Mouse (Mus musculus) neural tube, embryonic 12.5 days (tissue): Measurements from ENCODE around the gene Olfr1196. TPM values are rescaled to one million over a fixed set of nuclear protein-coding genes. Genes with fewer than 3 reads are reported as not detected.
"Not testable (repeated sequence)": the region's sequence is repeated elsewhere in the genome, so short reads cannot be mapped to it uniquely, and the experiment has no call there.

Experiments used
- ATAC-seq: fragments of 200-750 bp; cut with Nextera tagmentation; 2 replicates; pipeline ENCODE4 v1.8.0; 2017; ENCODE audit warnings: low read depth, mild to moderate bottlenecking, moderate TSS enrichment, moderate library complexity; ENCODE audit not compliant: low FRiP score
- H3K27ac ChIP-seq: fragments of 300-500 bp; sonication (generic); 2 replicates; pipeline ENCODE4 v1.5.1; 2016
- H3K27me3 ChIP-seq: fragments of 300-500 bp; sonication (generic); replicated peaks from 2 replicates; pipeline ENCODE4 v1.6.1; 2016; ENCODE audit warnings: mild to moderate bottlenecking
- H3K36me3 ChIP-seq: fragments of 300-500 bp; sonication (generic); 2 replicates; pipeline ENCODE4 v1.6.1; 2016; ENCODE audit warnings: mild to moderate bottlenecking
- H3K4me1 ChIP-seq: fragments of 300-500 bp; sonication (generic); 2 replicates; pipeline ENCODE4 v1.6.1; 2016
- H3K4me2 ChIP-seq: fragments of 300-500 bp; sonication (generic); replicated peaks from 2 replicates; pipeline ENCODE4 v1.6.1; 2016; ENCODE audit warnings: mild to moderate bottlenecking
- H3K4me3 ChIP-seq: fragments of 300-500 bp; sonication (generic); 2 replicates; pipeline ENCODE4 v1.5.1; 2016
- H3K9ac ChIP-seq: fragments of 300-500 bp; sonication (generic); 2 replicates; pipeline ENCODE4 v1.6.1; 2016; ENCODE audit warnings: mild to moderate bottlenecking
- H3K9me3 ChIP-seq: fragments of 300-500 bp; sonication (generic); 2 replicates; pipeline ENCODE4 v1.6.1; 2016; ENCODE audit warnings: mild to moderate bottlenecking
- WGBS: fragments of 180-500 bp; shearing (Covaris S2); methylation state at CpG from one replicate; pipeline ENCODE4 v1.1.7; 2016; 5-methylcytosine and 5-hydroxymethylcytosine counted together
- polyA plus RNA-seq: library from polyadenylated mRNA; unstranded; fragments of >200 nt; fragmentation: Nextera tagmentation; extraction: Ambion mirVana; gene quantifications from 2 replicates; pipeline ENCODE4 v1.2.1, GENCODE M21; 2016

Gene Olfr1196
- not detected in 2 replicates for polyA plus RNA-seq

DNA sequence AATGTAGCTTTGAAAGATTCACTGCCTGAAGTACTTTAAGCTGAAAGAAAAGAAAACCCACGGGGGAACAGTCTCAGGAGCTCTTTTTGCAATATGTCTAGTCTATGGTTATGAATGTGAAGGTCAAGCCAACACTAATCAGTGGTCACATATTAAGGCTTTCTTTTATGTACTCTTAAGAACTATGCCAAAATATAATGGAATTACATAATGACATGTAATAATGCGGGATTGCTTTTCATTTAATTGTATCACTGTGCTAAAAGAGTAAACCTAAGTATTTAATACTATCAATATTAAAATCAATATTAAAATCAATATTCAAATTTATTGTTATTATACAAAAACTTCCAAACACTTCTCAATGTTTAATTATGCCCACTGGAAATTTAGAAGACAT is at the start of gene Olfr1196:
Gene Olfr1196 (minus strand): TSS at position 101 of the 400 bp plus-strand sequence.
- no peak within 1 kb of the TSS for H3K27ac ChIP-seq
- H3K4me1 ChIP-seq: no peaks in the 10 kb centered on the region

DNA sequence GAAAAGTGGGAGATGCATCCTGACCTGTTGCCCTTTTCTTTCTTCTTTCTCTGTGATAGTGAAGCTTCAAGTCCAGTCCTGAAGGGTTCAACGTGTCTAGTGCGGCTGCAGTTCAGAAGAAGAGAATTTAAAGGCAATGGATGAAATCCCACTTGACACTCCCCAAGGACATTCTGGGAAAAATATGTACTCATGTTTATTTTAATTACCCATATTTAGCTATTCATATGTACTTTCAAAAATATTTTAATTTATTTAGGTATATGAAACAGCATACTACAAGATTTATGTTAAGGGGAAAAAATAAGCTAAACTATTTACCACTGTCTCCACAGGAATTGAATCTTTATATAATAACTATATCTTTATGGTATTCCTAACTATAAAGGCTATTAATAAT is 46.9 kb upstream of the Olfr1196 start, which contains the start of gene Olfr1198:
Gene Olfr1198 (minus strand): TSS at position 101 of the 400 bp plus-strand sequence.
- no peak for ATAC-seq
- WGBS: 95% methylated on average over 2 of the region's 2 CpGs
- Histone ChIP-seq H3K9ac (no peak within 1 kb of the TSS), H3K36me3 (no peaks in the 10 kb centered on the region), H3K27me3 (no peaks in the 10 kb centered on the region), H3K4me1 (no peaks in the 10 kb centered on the region), H3K9me3 (no peaks in the 10 kb centered on the region), H3K27ac (no peak within 1 kb of the TSS), H3K4me3 (no peak within 1 kb of the TSS), H3K4me2 (no peak within 1 kb of the TSS)

More for the DNA sequence above, at the start of gene Olfr1196:
- no peaks in the 10 kb centered on the region for H3K36me3 ChIP-seq
- H3K4me3 ChIP-seq: no peak within 1 kb of the TSS
- H3K27me3 ChIP-seq: no peaks in the 10 kb centered on the region
- ATAC-seq: no peak
- no peaks in the 10 kb centered on the region for H3K9me3 ChIP-seq
- no peak within 1 kb of the TSS for H3K9ac ChIP-seq
- WGBS: 86% methylated on average over 2 of the region's 2 CpGs
- H3K4me2 ChIP-seq: no peak within 1 kb of the TSS

DNA sequence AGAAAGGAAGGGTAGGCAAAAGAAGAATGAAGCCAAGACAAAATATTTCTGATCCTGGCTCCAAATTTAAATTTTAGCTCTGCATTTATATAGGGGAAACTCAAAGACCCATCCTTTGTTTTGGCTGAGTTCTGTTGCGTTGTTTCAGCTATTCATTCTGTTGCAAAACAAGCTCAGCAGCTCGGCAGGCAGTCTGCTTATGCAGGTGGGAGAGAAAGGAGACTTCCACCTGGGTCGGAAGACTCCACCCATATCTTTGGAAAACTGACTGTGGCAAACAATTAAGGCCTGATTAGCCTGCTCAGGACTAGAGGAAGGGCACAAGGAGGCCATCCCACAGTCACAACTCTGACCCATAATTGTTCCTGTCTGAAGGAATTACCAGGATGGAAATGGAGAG is 39.0 kb upstream of the Olfr1196 start:
- WGBS: 77% methylated on average over 3 of the region's 3 CpGs
- Histone ChIP-seq H3K4me1 (no peaks in the 10 kb centered on the region), H3K9me3 (no peaks in the 10 kb centered on the region), H3K27me3 (no peaks in the 10 kb centered on the region), H3K4me2 (no peak overlapping the region), H3K4me3 (no peak overlapping the region), H3K27ac (no peak overlapping the region), H3K9ac (no peak overlapping the region), H3K36me3 (no peaks in the 10 kb centered on the region)
- no peak for ATAC-seq

DNA sequence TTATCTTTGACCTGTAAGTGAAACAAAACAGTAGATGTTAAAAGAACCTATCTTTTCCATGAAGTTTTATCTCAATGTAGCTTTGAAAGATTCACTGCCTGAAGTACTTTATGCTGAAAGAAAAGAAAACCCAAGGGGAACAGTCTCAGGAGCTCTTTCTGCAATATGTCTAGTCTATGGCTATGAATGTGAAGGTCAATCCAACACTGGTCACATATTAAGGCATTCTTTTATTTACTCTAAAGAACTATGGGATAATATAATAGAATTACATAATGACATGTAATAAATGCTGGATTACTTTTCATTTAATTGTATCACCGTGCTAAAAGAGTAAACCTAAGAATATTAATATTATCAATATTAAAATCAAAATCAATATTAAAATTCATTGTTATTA is 27.9 kb upstream of the Olfr1196 start, which contains the start of gene Olfr1197:
Gene Olfr1197 (minus strand): TSS at position 101 of the 400 bp plus-strand sequence.
- Histone ChIP-seq H3K9me3 (no peaks in the 10 kb centered on the region), H3K4me3 (no peak within 1 kb of the TSS), H3K27me3 (no peaks in the 10 kb centered on the region), H3K9ac (no peak within 1 kb of the TSS), H3K4me1 (no peaks in the 10 kb centered on the region), H3K36me3 (no peaks in the 10 kb centered on the region), H3K4me2 (no peak within 1 kb of the TSS), H3K27ac (no peak within 1 kb of the TSS)
- no peak for ATAC-seq
- WGBS: 86% methylated on average over 1 of the region's 1 CpGs

DNA sequence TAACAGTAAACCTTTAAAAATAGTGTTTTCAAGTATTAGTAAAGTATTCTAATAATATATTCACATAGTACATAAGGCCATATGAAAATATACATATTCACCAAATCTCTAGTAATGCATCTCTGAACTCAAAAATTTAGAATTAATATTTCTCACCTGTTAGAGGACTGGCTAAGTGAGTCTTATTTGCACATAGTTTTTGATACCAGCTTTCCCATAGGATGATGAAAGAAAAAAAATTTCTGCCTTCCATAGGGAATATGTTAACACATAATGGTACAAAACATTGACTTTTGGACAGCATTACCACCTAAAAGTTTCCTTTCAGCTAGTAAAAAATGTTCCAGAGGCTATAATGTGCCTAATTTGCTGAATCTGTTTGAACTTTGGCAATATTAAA is 15.3 kb downstream of the Olfr1196 start, which contains the start of gene Olfr1195:
Gene Olfr1195 (minus strand): TSS at position 101 of the 400 bp plus-strand sequence.
- Histone ChIP-seq H3K4me2 (no peak within 1 kb of the TSS), H3K27me3 (no peaks in the 10 kb centered on the region), H3K4me1 (no peaks in the 10 kb centered on the region), H3K4me3 (no peak within 1 kb of the TSS), H3K27ac (no peak within 1 kb of the TSS), H3K9ac (no peak within 1 kb of the TSS), H3K9me3 (no peaks in the 10 kb centered on the region), H3K36me3 (no peaks in the 10 kb centered on the region)
- ATAC-seq: no peak

DNA sequence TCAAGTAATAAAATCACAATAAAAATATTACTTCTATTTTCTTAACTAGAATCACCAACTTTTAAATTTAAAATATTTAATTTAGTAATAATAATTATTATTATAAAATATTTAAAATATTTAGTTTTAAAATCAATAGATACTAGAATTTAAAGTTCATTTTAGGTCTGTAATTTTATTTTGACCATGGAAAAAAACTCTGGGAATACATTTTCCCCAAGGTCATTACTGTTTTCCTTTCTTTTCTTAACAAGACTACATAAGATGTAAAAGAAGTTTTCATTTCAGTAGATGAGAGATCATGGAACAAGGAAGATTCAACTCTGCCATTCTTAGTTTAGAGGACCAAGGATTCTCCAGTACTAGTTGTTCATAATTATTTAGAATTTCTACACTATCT is 29.1 kb downstream of the Olfr1196 start, which contains the start of gene Olfr1193:
Gene Olfr1193 (plus strand): TSS at position 301 of the 400 bp plus-strand sequence.
- not testable (repeated sequence) for H3K4me1 ChIP-seq, H3K36me3 ChIP-seq, H3K27me3 ChIP-seq, H3K4me2 ChIP-seq, H3K9me3 ChIP-seq, ATAC-seq, H3K4me3 ChIP-seq, H3K27ac ChIP-seq, H3K9ac ChIP-seq

DNA sequence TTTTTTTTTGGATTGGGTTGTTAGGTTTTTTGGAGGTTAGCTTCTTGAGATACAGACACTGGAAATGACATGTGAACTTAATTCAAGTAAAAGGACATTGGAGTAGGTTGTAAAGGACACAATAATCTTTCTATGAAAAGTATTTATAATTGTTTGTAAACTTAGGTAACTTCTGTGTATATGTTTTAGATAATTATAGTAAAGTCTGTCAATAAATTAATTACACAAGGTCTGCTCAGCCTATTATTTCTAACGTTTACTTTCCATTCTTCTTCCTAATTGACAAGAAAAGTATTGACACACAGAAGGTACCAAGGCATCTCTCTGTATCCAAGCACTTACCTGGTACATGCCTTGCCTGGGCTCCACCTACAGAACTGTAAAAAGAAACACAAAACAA is 56.2 kb downstream of the Olfr1196 start, which contains the start of gene Olfr1192-ps1:
Gene Olfr1192-ps1 (plus strand): TSS at position 301 of the 400 bp plus-strand sequence.
- no peak for ATAC-seq
- H3K36me3 ChIP-seq: no peaks in the 10 kb centered on the region
- H3K27me3 ChIP-seq: no peaks in the 10 kb centered on the region
- no peak within 1 kb of the TSS for H3K9ac ChIP-seq
- no peaks in the 10 kb centered on the region for H3K9me3 ChIP-seq
- H3K4me2 ChIP-seq: no peak within 1 kb of the TSS
- H3K27ac ChIP-seq: no peak within 1 kb of the TSS
- H3K4me3 ChIP-seq: no peak within 1 kb of the TSS
- WGBS: 53% methylated on average over 1 of the region's 1 CpGs
- H3K4me1 ChIP-seq: no peaks in the 10 kb centered on the region

Other genes with a start within 250 kb of the Olfr1196 start
- gene Olfr1183, start 249.7 kb downstream of the Olfr1196 start, polyA plus RNA-seq: not detected in 2 replicates
- gene Olfr1184, start 221.0 kb downstream of the Olfr1196 start, polyA plus RNA-seq: not detected in 2 replicates
- gene Olfr1185-ps1, start 211.3 kb downstream of the Olfr1196 start, polyA plus RNA-seq: not detected in 2 replicates
- gene Olfr1186, start 186.0 kb downstream of the Olfr1196 start, polyA plus RNA-seq: not detected in 2 replicates
- gene Olfr1188, start 147.7 kb downstream of the Olfr1196 start, polyA plus RNA-seq: not detected in 2 replicates
- gene Olfr1189, start 118.1 kb downstream of the Olfr1196 start, polyA plus RNA-seq: not detected in 2 replicates
- gene Olfr1191-ps1, start 64.1 kb downstream of the Olfr1196 start, polyA plus RNA-seq: not detected in 2 replicates
- gene Olfr1192-ps1, start 56.1 kb downstream of the Olfr1196 start, polyA plus RNA-seq: not detected in 2 replicates
- not detected in 2 replicates for gene Olfr1193, start 29.0 kb downstream of the Olfr1196 start, polyA plus RNA-seq
- gene Olfr1195, start 15.4 kb downstream of the Olfr1196 start, polyA plus RNA-seq: not detected in 2 replicates
- not detected in 2 replicates for gene Olfr1197, start 27.8 kb upstream of the Olfr1196 start, polyA plus RNA-seq
- not detected in 2 replicates for gene Olfr1198, start 46.8 kb upstream of the Olfr1196 start, polyA plus RNA-seq
- not detected in 2 replicates for gene Olfr1199, start 55.9 kb upstream of the Olfr1196 start, polyA plus RNA-seq
- not detected in 2 replicates for gene Olfr1200, start 65.9 kb upstream of the Olfr1196 start, polyA plus RNA-seq
- not detected in 2 replicates for gene Olfr1201, start 88.4 kb upstream of the Olfr1196 start, polyA plus RNA-seq
- gene Olfr1202, start 109.9 kb upstream of the Olfr1196 start, polyA plus RNA-seq: 0.05 TPM in 1 of 2 replicates, not detected in the other
- gene Olfr1205, start 125.1 kb upstream of the Olfr1196 start, polyA plus RNA-seq: not detected in 2 replicates
- not detected in 2 replicates for gene Olfr1204, start 144.7 kb upstream of the Olfr1196 start, polyA plus RNA-seq
- not detected in 2 replicates for gene Olfr1206, start 158.6 kb upstream of the Olfr1196 start, polyA plus RNA-seq
- not detected in 2 replicates for gene Olfr1208, start 197.7 kb upstream of the Olfr1196 start, polyA plus RNA-seq
- gene Olfr1209, start 210.6 kb upstream of the Olfr1196 start, polyA plus RNA-seq: not detected in 2 replicates
- not detected in 2 replicates for gene Olfr1211, start 233.5 kb upstream of the Olfr1196 start, polyA plus RNA-seq
- gene Olfr1212, start 249.4 kb upstream of the Olfr1196 start, polyA plus RNA-seq: not detected in 2 replicates